Mouse (Mus musculus): ENCODE measurements around the gene Eif3l. TPM values are rescaled to one million over a fixed set of nuclear protein-coding genes. Genes with fewer than 3 reads are reported as not detected.

Eif3l gene
- polyA plus RNA-seq, 1 experiment from 2014 or later = 280 TPM

DNA sequence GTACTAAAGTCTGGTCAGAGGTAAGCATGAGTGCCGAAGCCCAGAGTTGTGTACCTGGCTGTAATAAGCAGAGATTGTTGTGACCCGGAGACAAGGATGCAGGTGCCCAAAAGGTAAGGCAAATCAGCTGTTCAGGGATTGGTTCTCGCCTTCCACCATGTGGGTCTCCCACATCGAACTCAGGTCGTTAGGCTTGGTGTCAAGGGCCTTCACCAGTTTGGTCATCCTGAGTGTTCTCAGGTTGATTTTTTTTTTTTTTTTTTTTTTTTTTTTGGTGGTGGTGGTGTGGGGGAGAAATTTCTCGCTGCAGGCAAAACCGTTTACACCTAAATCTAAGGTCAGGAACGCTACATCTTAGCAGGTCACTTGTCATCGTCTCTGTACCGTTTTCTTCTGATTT lies 533 bp upstream of the Eif3l start:
- peak overlapping the region; percentile 97 for H3K4me3 ChIP-seq
- peak overlapping the region; percentile 85 for H3K27ac ChIP-seq (replicated peaks)
- WGBS = 43% methylated on average over 10 of the region's 10 CpGs

GRCm38 (mm10) chr15:79075658-79076365 lies 833 bp downstream of the Eif3l start:
- Histone ChIP-seq H3K9me3 (no peaks in the 10 kb centered on the region), H3K4me1 (peaks cover 21% of the 10 kb centered on the region), H3K27me3 (replicated peaks; ENCODE audit: low read depth, poor library complexity, severe bottlenecking) (no peaks in the 10 kb centered on the region), H3K27ac (replicated peaks) (peak overlapping the region; percentile 85), H3K36me3 (replicated peaks) (peaks cover 49% of the 10 kb centered on the region), H3K4me3 (peak overlapping the region; percentile 97)
- WGBS = 38% methylated on average over 15 of the region's 15 CpGs
- no peak for DNase-seq (ENCODE audit: low spot score)

More for the DNA sequence above, 533 bp upstream of the Eif3l start:
- Histone ChIP-seq H3K36me3 (replicated peaks) (peaks cover 35% of the 10 kb centered on the region), H3K4me1 (peaks cover 21% of the 10 kb centered on the region), H3K27me3 (replicated peaks; ENCODE audit: low read depth, poor library complexity, severe bottlenecking) (no peaks in the 10 kb centered on the region), H3K9me3 (no peaks in the 10 kb centered on the region)
- no peak for DNase-seq (ENCODE audit: low spot score)

- DNase-seq (ENCODE audit: low spot score) = no peak
- no peaks in the 10 kb centered on the region for H3K9me3 ChIP-seq
- H3K4me3 ChIP-seq = no peak overlapping the region
- 95% methylated on average over 7 of the region's 7 CpGs for WGBS
- H3K27me3 ChIP-seq (replicated peaks; ENCODE audit: low read depth, poor library complexity, severe bottlenecking) = no peaks in the 10 kb centered on the region
- H3K36me3 ChIP-seq (replicated peaks) = peaks cover 86% of the 10 kb centered on the region
- no peak overlapping the region for H3K27ac ChIP-seq (replicated peaks)
- H3K4me1 ChIP-seq = peaks cover 15% of the 10 kb centered on the region
Observed at GRCm38 (mm10) chr15:79079567-79079966, 4.6 kb downstream of the Eif3l start.

- H3K27me3 ChIP-seq (replicated peaks; ENCODE audit: low read depth, poor library complexity, severe bottlenecking) = no peaks in the 10 kb centered on the region
Observed at GRCm38 (mm10) chr15:79092284-79092683, 17.3 kb downstream of the Eif3l start.

DNA sequence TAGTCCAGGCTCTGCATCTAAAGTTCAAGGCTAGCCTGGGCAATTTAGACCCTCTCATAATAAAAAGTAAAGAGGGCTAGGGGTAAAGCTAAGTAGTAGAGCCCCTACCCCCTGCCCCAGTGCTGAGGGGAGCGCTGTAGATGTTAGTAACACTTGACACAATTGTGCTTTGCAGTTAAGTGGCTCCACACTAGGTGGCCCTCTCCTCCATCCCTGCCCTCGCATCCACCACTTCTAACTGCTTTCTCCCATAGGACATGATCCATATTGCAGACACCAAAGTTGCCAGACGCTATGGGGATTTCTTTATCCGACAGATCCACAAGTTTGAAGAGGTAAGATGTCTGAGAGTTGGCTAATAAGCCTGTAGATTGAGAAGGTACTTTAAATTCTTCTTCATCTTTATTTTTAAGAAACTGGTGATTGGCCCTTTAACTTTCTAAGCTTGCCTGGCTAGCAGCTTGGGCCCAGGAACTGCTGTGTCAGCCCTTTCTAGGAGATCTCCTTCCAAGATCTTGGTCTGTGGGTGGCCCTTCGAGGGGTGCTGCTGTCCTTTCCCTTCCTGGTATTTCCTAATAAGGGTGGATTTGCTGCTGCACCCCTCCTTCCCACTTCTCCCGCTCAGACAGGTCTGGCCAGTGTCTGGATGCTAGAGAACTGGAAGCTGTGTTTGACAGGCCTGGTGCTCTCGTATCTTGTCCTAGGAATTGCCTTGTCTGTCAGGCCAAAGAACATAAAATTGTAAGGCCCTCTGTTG lies 18.3 kb downstream of the Eif3l start:
- no peaks in the 10 kb centered on the region for H3K9me3 ChIP-seq
- WGBS = 78% methylated on average over 7 of the region's 7 CpGs
- no peak overlapping the region for H3K27ac ChIP-seq (replicated peaks)
- no peaks in the 10 kb centered on the region for H3K27me3 ChIP-seq (replicated peaks; ENCODE audit: low read depth, poor library complexity, severe bottlenecking)
- no peak overlapping the region for H3K4me3 ChIP-seq
- peaks cover 26% of the 10 kb centered on the region for H3K4me1 ChIP-seq
- no peak for DNase-seq (ENCODE audit: low spot score)
- H3K36me3 ChIP-seq (replicated peaks) = peaks cover 85% of the 10 kb centered on the region

More at GRCm38 (mm10) chr15:79092284-79092683, 17.3 kb downstream of the Eif3l start:
- no peak overlapping the region for H3K4me3 ChIP-seq
- no peak for DNase-seq (ENCODE audit: low spot score)
- H3K27ac ChIP-seq (replicated peaks) = no peak overlapping the region
- peaks cover 16% of the 10 kb centered on the region for H3K4me1 ChIP-seq
- peaks cover 93% of the 10 kb centered on the region for H3K36me3 ChIP-seq (replicated peaks)
- no peaks in the 10 kb centered on the region for H3K9me3 ChIP-seq
- 91% methylated on average over 6 of the region's 6 CpGs for WGBS

DNA sequence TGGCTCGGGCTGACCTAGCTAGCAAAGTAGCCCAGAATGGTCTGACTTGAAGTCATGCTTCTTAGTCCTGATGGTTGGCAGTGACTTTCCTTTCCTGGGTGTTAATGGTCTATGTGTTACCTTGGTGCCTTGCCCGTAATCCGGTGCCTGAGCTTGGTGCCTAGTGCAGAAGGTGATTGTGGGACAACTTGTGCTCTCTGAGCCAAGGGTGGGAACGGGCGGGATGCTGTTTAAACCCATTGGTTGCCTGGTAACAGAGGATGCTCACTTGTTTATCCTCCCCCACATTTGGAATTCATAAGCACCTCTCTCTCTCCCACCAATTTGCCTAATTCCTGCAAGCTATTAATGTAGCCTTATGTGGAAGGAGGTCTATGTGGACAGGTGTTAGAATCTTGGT lies 20.5 kb downstream of the Eif3l start:
- Histone ChIP-seq H3K27me3 (replicated peaks; ENCODE audit: low read depth, poor library complexity, severe bottlenecking) (no peaks in the 10 kb centered on the region), H3K9me3 (no peaks in the 10 kb centered on the region), H3K36me3 (replicated peaks) (peaks cover 63% of the 10 kb centered on the region), H3K4me3 (no peak overlapping the region), H3K27ac (replicated peaks) (no peak overlapping the region), H3K4me1 (peaks cover 40% of the 10 kb centered on the region)
- 91% methylated on average over 5 of the region's 5 CpGs for WGBS
- no peak for DNase-seq (ENCODE audit: low spot score)

DNA sequence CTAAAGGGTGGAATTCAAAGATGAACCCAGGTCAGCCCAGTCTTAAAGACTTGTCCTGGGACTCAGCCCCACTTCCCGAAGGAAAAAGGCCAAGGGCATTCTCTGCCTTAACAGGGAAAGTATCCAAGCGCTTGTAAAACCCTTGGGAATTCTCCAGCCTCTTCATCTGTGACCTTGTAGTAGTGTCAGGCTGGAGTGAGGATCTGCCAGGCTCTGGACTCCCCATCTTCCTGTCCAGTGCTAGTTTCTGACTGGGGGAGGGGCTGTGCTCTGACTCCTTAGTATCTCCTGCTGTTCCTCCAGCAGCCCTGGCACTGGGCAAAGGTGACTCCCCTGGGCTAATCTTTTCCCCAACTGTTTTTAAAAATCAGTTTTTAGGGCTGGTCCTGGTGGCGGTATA lies 21.6 kb downstream of the Eif3l start:
- 70% methylated on average over 3 of the region's 3 CpGs for WGBS
- Histone ChIP-seq H3K9me3 (no peaks in the 10 kb centered on the region), H3K4me3 (no peak overlapping the region), H3K4me1 (peaks cover 48% of the 10 kb centered on the region), H3K27ac (replicated peaks) (no peak overlapping the region), H3K27me3 (replicated peaks; ENCODE audit: low read depth, poor library complexity, severe bottlenecking) (no peaks in the 10 kb centered on the region), H3K36me3 (replicated peaks) (peaks cover 52% of the 10 kb centered on the region)
- DNase-seq (ENCODE audit: low spot score) = no peak

- 40% methylated on average over 2 of the region's 2 CpGs for WGBS
- DNase-seq (ENCODE audit: low spot score) = no peak
Observed at GRCm38 (mm10) chr15:79097135-79097534, 22.2 kb downstream of the Eif3l start.

GRCm38 (mm10) chr15:79097611-79098025 lies 22.6 kb downstream of the Eif3l start:
- Histone ChIP-seq H3K27me3 (replicated peaks; ENCODE audit: low read depth, poor library complexity, severe bottlenecking) (no peaks in the 10 kb centered on the region), H3K4me3 (0 out of 2 replicates have a peak overlapping the region, but pooled peaks have one; percentile 16), H3K9me3 (no peaks in the 10 kb centered on the region), H3K27ac (replicated peaks) (peak overlapping the region; percentile 59), H3K4me1 (peaks cover 56% of the 10 kb centered on the region), H3K36me3 (replicated peaks) (peaks cover 41% of the 10 kb centered on the region)
- peak; percentile 30 for DNase-seq (ENCODE audit: low spot score)
- 67% methylated on average over 6 of the region's 6 CpGs for WGBS

More at GRCm38 (mm10) chr15:79097135-79097534, 22.2 kb downstream of the Eif3l start:
- Histone ChIP-seq H3K4me1 (peaks cover 54% of the 10 kb centered on the region), H3K36me3 (replicated peaks) (peaks cover 46% of the 10 kb centered on the region), H3K9me3 (no peaks in the 10 kb centered on the region), H3K4me3 (0 out of 2 replicates have a peak overlapping the region, but pooled peaks have one; percentile 16), H3K27me3 (replicated peaks; ENCODE audit: low read depth, poor library complexity, severe bottlenecking) (no peaks in the 10 kb centered on the region), H3K27ac (replicated peaks) (peak overlapping the region; percentile 59; the same call in 1 of the 2 replicates)

DNA sequence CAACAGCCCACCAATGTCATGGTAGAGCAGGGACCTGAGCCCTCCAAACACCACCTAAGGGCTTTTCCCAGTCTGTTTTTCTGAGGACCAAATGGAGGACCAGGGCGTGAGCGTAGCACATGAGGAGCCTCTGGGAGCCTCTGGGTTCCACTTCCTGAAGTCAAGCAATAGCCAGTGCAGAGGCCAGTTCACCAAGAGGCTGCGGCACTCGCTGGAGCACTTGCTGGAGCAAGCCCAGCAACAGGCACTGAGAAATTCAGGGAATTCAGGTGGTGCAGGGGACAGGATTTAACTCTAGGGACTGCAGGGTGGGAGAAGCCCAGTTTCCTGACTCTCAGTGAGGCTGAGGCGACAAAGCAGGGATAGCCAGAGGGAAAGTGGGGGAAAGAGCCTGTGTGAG lies 23.2 kb downstream of the Eif3l start:
- H3K27me3 ChIP-seq (replicated peaks; ENCODE audit: low read depth, poor library complexity, severe bottlenecking) = no peaks in the 10 kb centered on the region
- WGBS = 67% methylated on average over 5 of the region's 5 CpGs

DNA sequence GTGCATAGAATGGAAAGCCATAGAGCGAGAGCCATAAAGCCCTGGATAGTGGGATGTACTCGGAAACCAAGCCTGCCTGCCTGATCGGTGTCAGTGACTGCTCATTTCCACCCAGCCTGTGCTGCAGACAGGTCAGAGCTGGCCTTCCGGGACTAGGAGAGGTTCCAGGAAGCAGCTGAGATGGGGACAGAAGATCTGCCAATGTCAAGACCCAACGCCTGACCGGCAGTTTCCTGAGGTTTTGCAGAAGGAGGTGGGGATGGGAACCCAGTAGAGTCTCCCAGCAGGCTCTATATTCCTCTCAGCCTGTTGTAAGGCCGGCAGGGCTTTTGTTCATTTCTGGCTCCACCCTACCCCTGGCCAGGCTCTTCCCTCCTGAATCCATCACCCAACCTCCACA lies 23.9 kb downstream of the Eif3l start:
- DNase-seq (ENCODE audit: low spot score) = no peak
- Histone ChIP-seq H3K4me1 (peaks cover 56% of the 10 kb centered on the region), H3K4me3 (no peak overlapping the region), H3K27ac (replicated peaks) (no peak overlapping the region), H3K36me3 (replicated peaks) (peaks cover 29% of the 10 kb centered on the region), H3K27me3 (replicated peaks; ENCODE audit: low read depth, poor library complexity, severe bottlenecking) (no peaks in the 10 kb centered on the region), H3K9me3 (no peaks in the 10 kb centered on the region)
- 57% methylated on average over 7 of the region's 7 CpGs for WGBS

More for the DNA sequence above, 23.2 kb downstream of the Eif3l start:
- no peaks in the 10 kb centered on the region for H3K9me3 ChIP-seq
- H3K4me1 ChIP-seq = peaks cover 56% of the 10 kb centered on the region
- H3K4me3 ChIP-seq = no peak overlapping the region
- H3K36me3 ChIP-seq (replicated peaks) = peaks cover 35% of the 10 kb centered on the region
- peak overlapping the region; percentile 59; the same call in 1 of the 2 replicates for H3K27ac ChIP-seq (replicated peaks)
- DNase-seq (ENCODE audit: low spot score) = no peak

GRCm38 (mm10) chr15:79099456-79099855 lies 24.5 kb downstream of the Eif3l start:
- Histone ChIP-seq H3K9me3 (no peaks in the 10 kb centered on the region), H3K27ac (replicated peaks) (no peak overlapping the region; the same call in 1 of the 2 replicates), H3K27me3 (replicated peaks; ENCODE audit: low read depth, poor library complexity, severe bottlenecking) (no peaks in the 10 kb centered on the region), H3K4me1 (peaks cover 56% of the 10 kb centered on the region), H3K36me3 (replicated peaks) (peaks cover 23% of the 10 kb centered on the region), H3K4me3 (no peak overlapping the region)
- WGBS = 58% methylated on average over 4 of the region's 4 CpGs
- DNase-seq (ENCODE audit: low spot score) = no peak
